Mouse (Mus musculus) heart, embryonic 11.5 days (tissue): ENCODE measurements around the gene Slc1a7. TPM values are rescaled to one million over a fixed set of nuclear protein-coding genes. Genes with fewer than 3 reads are reported as not detected.

Experiments used
- ATAC-seq: fragments of 200-750 bp; cut with Nextera tagmentation; replicated peaks from 2 replicates; pipeline ENCODE4 v1.8.0; 2017; ENCODE audit warnings: moderate library complexity; ENCODE audit not compliant: insufficient number of reproducible peaks, low FRiP score, low TSS enrichment
- H3K27ac ChIP-seq: fragments of 300-500 bp; sonication (generic); 2 replicates; pipeline ENCODE4 v1.5.1; 2014; ENCODE audit warnings: mild to moderate bottlenecking, low read depth, low read length
- H3K27me3 ChIP-seq: fragments of 300-500 bp; sonication (generic); 2 replicates; pipeline ENCODE4 v1.6.1; 2014; ENCODE audit warnings: mild to moderate bottlenecking, low read length, mixed read lengths; ENCODE audit not compliant: control insufficient read depth, insufficient read depth
- H3K36me3 ChIP-seq: fragments of 300-500 bp; sonication (generic); 2 replicates; pipeline ENCODE4 v1.6.1; 2014; ENCODE audit warnings: mild to moderate bottlenecking, low read length, moderate library complexity, mixed read lengths; ENCODE audit not compliant: control insufficient read depth, insufficient read depth
- H3K4me1 ChIP-seq: fragments of 300-500 bp; sonication (generic); 2 replicates; pipeline ENCODE4 v1.6.1; 2014; ENCODE audit warnings: low read length; ENCODE audit not compliant: control insufficient read depth, insufficient read depth
- H3K4me2 ChIP-seq: fragments of 300-500 bp; sonication (generic); 2 replicates; pipeline ENCODE4 v1.6.1; 2014; ENCODE audit warnings: mild to moderate bottlenecking, moderate library complexity
- H3K4me3 ChIP-seq: fragments of 300-500 bp; sonication (generic); 2 replicates; pipeline ENCODE4 v1.5.1; 2014; ENCODE audit warnings: low read depth, low read length
- H3K9ac ChIP-seq: fragments of 300-500 bp; sonication (generic); 2 replicates; pipeline ENCODE4 v1.6.1; 2014; ENCODE audit warnings: mild to moderate bottlenecking, low read depth, low read length, moderate library complexity
- H3K9me3 ChIP-seq: fragments of 300-500 bp; sonication (generic); replicated peaks from 2 replicates; pipeline ENCODE4 v1.6.1; 2016; ENCODE audit warnings: low read length; ENCODE audit not compliant: control insufficient read depth
- WGBS: fragments of 180-500 bp; shearing (Covaris S2); extraction: QIAGEN DNeasy Blood & Tissue Kit; methylation state at CpG from one replicate; pipeline ENCODE4 v1.1.7; 2014; ENCODE audit not compliant: insufficient replicate concordance; 5-methylcytosine and 5-hydroxymethylcytosine counted together
- polyA plus RNA-seq: library from polyadenylated mRNA; unstranded; fragments of >200 nt; fragmentation: Nextera tagmentation; extraction: Ambion mirVana; gene quantifications from 2 replicates; pipeline ENCODE4 v1.2.1, GENCODE M21; 2014

Slc1a7 gene
- polyA plus RNA-seq, 1 experiment from 2014 or later = not detected

GRCm38 (mm10) chr4:108020178-108020577, 52.0 kb downstream of the Slc1a7 start:
- H3K27ac ChIP-seq = no peak overlapping the region
- H3K4me2 ChIP-seq = no peak overlapping the region
- ATAC-seq = no peak
- no peaks in the 10 kb centered on the region for H3K36me3 ChIP-seq
- no peak overlapping the region for H3K9ac ChIP-seq
- H3K9me3 ChIP-seq = no peaks in the 10 kb centered on the region
- WGBS = 82% methylated on average over 6 of the region's 6 CpGs
- H3K27me3 ChIP-seq = no peaks in the 10 kb centered on the region
- no peak overlapping the region for H3K4me3 ChIP-seq
- H3K4me1 ChIP-seq = peaks cover 10% of the 10 kb centered on the region; the same call in 1 of the 2 replicates

GRCm38 (mm10) chr4:108023186-108023585, 55.1 kb downstream of the Slc1a7 start:
- no peak overlapping the region for H3K4me3 ChIP-seq
- no peaks in the 10 kb centered on the region for H3K9me3 ChIP-seq
- no peak overlapping the region for H3K9ac ChIP-seq
- H3K27ac ChIP-seq = no peak overlapping the region
- ATAC-seq = no peak
- peaks cover 14% of the 10 kb centered on the region; the same call in 1 of the 2 replicates for H3K4me1 ChIP-seq
- no peak overlapping the region for H3K4me2 ChIP-seq
- WGBS = 81% methylated on average over 4 of the region's 4 CpGs
- H3K27me3 ChIP-seq = peaks cover 7% of the 10 kb centered on the region
- no peaks in the 10 kb centered on the region for H3K36me3 ChIP-seq

DNA sequence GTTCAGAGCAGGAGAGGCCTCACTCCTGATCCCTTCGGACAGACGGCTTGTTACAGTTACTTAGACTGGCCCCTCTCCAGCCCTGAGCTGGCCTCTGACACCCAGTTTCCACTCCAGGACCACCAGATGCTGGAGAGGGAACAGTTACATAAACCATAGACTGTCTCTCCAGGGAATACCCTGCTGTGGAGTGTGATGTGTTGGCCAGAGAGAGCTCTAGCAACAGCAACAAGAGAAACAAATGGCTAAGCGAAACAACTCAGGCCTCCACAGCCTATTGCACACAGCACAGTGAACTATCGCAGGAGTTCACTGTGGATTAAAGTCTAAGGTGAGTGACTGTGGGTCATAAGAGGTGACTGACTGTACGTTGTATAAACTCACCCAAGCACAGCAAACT, 56.5 kb downstream of the Slc1a7 start:
- H3K9ac ChIP-seq = no peak overlapping the region
- H3K4me1 ChIP-seq = peaks cover 10% of the 10 kb centered on the region; the same call in 1 of the 2 replicates
- H3K4me2 ChIP-seq = peak overlapping the region; percentile 23
- WGBS = 74% methylated on average over 5 of the region's 5 CpGs
- H3K9me3 ChIP-seq = no peaks in the 10 kb centered on the region
- peaks cover 10% of the 10 kb centered on the region for H3K27me3 ChIP-seq
- no peaks in the 10 kb centered on the region for H3K36me3 ChIP-seq
- no peak overlapping the region for H3K4me3 ChIP-seq
- ATAC-seq = no peak
- H3K27ac ChIP-seq = no peak overlapping the region

DNA sequence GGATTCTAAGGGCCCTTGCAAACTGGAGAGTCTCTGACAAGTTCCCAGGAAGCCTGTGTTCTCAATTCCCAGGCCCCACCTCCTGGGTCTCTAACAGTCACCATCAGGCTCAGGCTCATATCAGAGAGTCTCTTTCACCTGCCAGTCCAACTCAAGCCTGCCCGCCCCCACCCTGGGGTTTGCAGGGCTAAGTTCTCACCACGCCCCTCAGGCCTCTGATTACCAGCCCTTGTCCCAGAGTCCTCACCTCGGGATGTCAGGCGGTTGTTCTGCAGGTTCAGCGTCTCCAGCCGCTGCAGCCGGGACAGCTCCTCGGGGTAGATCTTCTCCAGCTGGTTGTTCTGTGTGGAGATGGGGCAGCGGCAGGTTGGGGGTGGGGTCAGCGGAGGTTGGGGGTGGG, 57.1 kb downstream of the Slc1a7 start:
- peak overlapping the region; percentile 65; the same call in 1 of the 2 replicates for H3K27ac ChIP-seq
- H3K4me3 ChIP-seq = peak overlapping the region; percentile 29
- H3K9me3 ChIP-seq = no peaks in the 10 kb centered on the region
- WGBS = 2% methylated on average over 10 of the region's 10 CpGs
- no peak overlapping the region for H3K9ac ChIP-seq
- H3K4me2 ChIP-seq = peak overlapping the region; percentile 58
- ATAC-seq = peak; percentile 77
- peaks cover 10% of the 10 kb centered on the region; the same call in 1 of the 2 replicates for H3K4me1 ChIP-seq
- H3K36me3 ChIP-seq = no peaks in the 10 kb centered on the region
- H3K27me3 ChIP-seq = peaks cover 15% of the 10 kb centered on the region

DNA sequence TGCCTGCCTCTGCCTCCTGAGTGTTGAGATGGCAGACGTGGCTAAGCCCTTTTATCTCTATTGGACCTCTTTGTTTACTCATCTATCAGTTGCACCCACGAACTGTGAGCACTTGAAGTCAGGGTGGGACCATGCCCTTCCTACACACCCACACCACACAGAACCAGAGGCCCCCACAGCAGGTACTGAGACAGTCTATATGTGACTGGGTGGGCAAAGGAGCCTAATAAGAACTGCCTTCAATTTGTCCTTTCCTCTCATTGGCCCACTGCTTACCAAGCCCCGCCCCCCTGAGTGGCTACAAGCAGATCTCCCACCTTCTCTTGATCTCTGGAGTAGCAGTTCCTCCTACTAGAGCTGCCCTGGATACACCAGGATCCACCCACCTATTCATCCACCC, 58.1 kb downstream of the Slc1a7 start:
- 21% methylated on average over 3 of the region's 3 CpGs for WGBS
- H3K9ac ChIP-seq = no peak overlapping the region
- H3K4me1 ChIP-seq = peaks cover 9% of the 10 kb centered on the region
- no peak overlapping the region; the same call in 1 of the 2 replicates for H3K4me2 ChIP-seq
- peak; percentile 80 for ATAC-seq
- no peaks in the 10 kb centered on the region for H3K9me3 ChIP-seq
- no peak overlapping the region for H3K4me3 ChIP-seq
- H3K27me3 ChIP-seq = peaks cover 24% of the 10 kb centered on the region
- H3K27ac ChIP-seq = peak overlapping the region; percentile 50; the same call in 1 of the 2 replicates
- H3K36me3 ChIP-seq = no peaks in the 10 kb centered on the region

DNA sequence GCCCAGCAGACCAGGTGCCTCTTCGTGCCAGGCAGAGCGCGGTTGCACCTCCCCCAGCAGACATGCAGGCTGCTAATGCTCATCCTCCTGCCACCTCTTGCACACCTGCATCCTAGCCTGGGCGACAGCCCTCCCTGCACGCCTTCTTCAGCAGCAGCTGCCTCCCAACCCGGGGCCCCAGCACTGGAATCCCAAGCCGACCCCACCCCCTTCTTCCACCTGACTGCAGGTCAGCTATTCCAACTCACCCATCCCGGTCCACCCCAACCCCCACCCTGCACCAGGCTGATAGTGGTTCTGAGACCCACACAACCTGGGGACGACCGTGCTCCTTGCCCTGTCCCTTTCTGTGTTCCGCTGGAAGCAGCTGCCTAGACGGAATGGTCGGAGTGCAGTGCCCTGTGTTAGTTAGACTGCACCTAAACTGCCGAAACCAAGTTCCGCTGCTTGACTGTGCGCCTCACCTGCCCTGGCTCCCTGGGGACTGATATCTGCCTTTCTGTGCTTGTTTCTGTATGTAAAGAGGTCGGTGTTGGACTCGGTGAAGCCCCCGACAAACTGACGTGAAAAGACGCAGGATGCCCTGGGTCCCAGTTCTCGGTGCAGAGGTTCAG, 62.9 kb downstream of the Slc1a7 start:
- H3K9ac ChIP-seq = no peak overlapping the region; the same call in none of the 2 replicates
- H3K9me3 ChIP-seq = no peaks in the 10 kb centered on the region
- ATAC-seq = no peak
- peaks cover 47% of the 10 kb centered on the region for H3K27me3 ChIP-seq
- H3K4me2 ChIP-seq = peak overlapping the region; percentile 99
- 4% methylated on average over 22 of the region's 22 CpGs for WGBS
- H3K27ac ChIP-seq = no peak overlapping the region
- H3K36me3 ChIP-seq = no peaks in the 10 kb centered on the region
- peak overlapping the region; percentile 70 for H3K4me3 ChIP-seq
- H3K4me1 ChIP-seq = peaks cover 14% of the 10 kb centered on the region; the same call in 1 of the 2 replicates

DNA sequence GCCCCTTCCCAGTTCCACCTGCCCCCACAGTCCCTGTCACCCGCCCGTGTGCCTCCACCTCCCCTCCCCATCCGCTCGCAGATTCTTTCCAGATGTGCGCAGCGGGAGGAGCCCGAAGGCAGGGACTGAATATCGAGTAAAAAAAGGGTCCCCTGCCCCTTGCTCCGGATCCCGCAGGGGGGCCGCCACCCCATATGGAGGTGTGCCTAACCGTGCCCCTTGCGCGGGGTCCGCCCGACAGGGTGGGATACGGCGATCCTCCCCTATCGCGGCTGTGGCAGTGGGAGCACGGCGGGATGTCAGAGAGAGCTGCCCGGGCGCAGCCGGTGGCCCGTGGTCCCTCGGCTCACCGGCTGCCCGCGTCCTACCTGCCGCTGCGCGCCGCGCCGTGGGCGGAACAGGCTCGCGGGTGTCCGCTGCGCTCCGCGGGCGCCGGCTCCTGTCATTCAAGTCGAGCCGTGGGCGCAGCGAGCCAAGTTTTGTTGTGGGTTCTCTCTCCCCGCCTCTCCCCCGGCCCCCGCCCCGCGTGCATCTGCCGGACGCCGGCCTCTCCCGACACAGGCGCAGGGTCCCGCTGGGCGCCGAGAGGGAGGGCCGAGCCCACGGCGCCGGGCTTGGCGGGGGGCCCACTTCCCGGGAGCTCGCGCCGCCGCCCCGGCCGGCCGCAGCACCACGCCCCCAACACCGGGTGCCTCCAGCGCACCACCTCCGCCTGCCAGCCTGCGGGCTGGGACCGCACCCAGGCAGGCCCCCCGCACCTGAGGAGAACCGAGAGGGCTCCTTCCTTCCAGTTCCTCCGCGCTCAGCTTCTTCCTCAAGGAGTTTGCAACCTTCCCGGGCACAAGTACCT, 63.6 kb downstream of the Slc1a7 start:
- Histone ChIP-seq H3K4me1 (peaks cover 14% of the 10 kb centered on the region; the same call in 1 of the 2 replicates), H3K27ac (no peak overlapping the region), H3K4me2 (peak overlapping the region; percentile 99), H3K27me3 (peaks cover 47% of the 10 kb centered on the region), H3K4me3 (peak overlapping the region; percentile 70), H3K9ac (peak overlapping the region; percentile 62), H3K9me3 (no peaks in the 10 kb centered on the region), H3K36me3 (no peaks in the 10 kb centered on the region)
- 0 out of 2 replicates have a peak, but pooled peaks have one; percentile 13 for ATAC-seq
- WGBS = 1% methylated on average over 78 of the region's 86 CpGs

- H3K9me3 ChIP-seq = no peaks in the 10 kb centered on the region
- H3K27me3 ChIP-seq = peaks cover 44% of the 10 kb centered on the region
- ATAC-seq = no peak
- no peak overlapping the region for H3K9ac ChIP-seq
- H3K36me3 ChIP-seq = no peaks in the 10 kb centered on the region
- H3K4me1 ChIP-seq = peaks cover 14% of the 10 kb centered on the region; the same call in 1 of the 2 replicates
- no peak overlapping the region for H3K27ac ChIP-seq
- peak overlapping the region; percentile 99 for H3K4me2 ChIP-seq
- H3K4me3 ChIP-seq = peak overlapping the region; percentile 70
- 37% methylated on average over 11 of the region's 11 CpGs for WGBS
These were observed 64.3 kb downstream of the Slc1a7 start for GRCm38 (mm10) chr4:108032352-108032849.
